Mouse (Mus musculus) heart, adult 2 months (tissue): ENCODE data around the gene Coro1a. TPM values are rescaled to one million over a fixed set of nuclear protein-coding genes. Genes with fewer than 3 reads are reported as not detected.
"Not testable (repeated sequence)": the region's sequence is repeated elsewhere in the genome, so short reads cannot be mapped to it uniquely, and the experiment has no call there.

ENCODE experiments used
- DNase-seq, 2 experiments: peaks; one replicate each; pipeline ENCODE4 v3.0.0; 2021
- H3K27ac ChIP-seq: fragments of 200-600 bp; 2 replicates; pipeline ENCODE4 v1.8.1; 2022
- H3K27me3 ChIP-seq: fragments of 200-500 bp; 2 replicates; pipeline ENCODE4 v1.6.1; 2012; ENCODE audit warnings: mild to moderate bottlenecking, low read length, inconsistent platforms, mixed read lengths; ENCODE audit not compliant: control insufficient read depth, insufficient read depth
- H3K36me3 ChIP-seq: fragments of 200-500 bp; 2 replicates; pipeline ENCODE4 v1.6.1; 2012; ENCODE audit warnings: low read length, inconsistent platforms; ENCODE audit not compliant: control insufficient read depth, insufficient read depth
- H3K4me1 ChIP-seq: fragments of 200-500 bp; 2 replicates; pipeline ENCODE4 v1.6.1; 2011; ENCODE audit warnings: low read length; ENCODE audit not compliant: control insufficient read depth, insufficient read depth
- H3K4me3 ChIP-seq: fragments of 200-600 bp; 2 replicates; pipeline ENCODE4 v1.8.1; 2022
- H3K79me2 ChIP-seq: fragments of 200-500 bp; replicated peaks from 2 replicates; pipeline ENCODE4 v1.6.1; 2012; ENCODE audit warnings: mild to moderate bottlenecking, inconsistent platforms, low read length, moderate library complexity, mixed read lengths; ENCODE audit not compliant: control insufficient read depth, insufficient read depth
- H3K9ac ChIP-seq: fragments of 200-500 bp; 2 replicates; pipeline ENCODE4 v1.6.1; 2012; ENCODE audit warnings: low read depth, mild to moderate bottlenecking, control low read depth, inconsistent platforms, low read length, mixed read lengths
- CTCF ChIP-seq: fragments of 200-600 bp; IDR thresholded peaks from 2 replicates; pipeline ENCODE4 v1.8.1; 2022; ENCODE audit warnings: antibody characterized with exemption, mild to moderate bottlenecking, moderate library complexity
- EP300 ChIP-seq: fragments of 200-500 bp; IDR thresholded peaks from 2 replicates; pipeline ENCODE4 v1.6.1; 2011; ENCODE audit warnings: low read depth, low read length, control low read depth; ENCODE audit not compliant: insufficient read depth
- POLR2A ChIP-seq: fragments of 200-500 bp; IDR thresholded peaks from 2 replicates; pipeline ENCODE4 v1.6.1; 2011; ENCODE audit warnings: mild to moderate bottlenecking, low read depth, low read length, control low read depth; ENCODE audit not compliant: insufficient read depth
- WGBS: fragments of 180-500 bp; shearing (Covaris S2); methylation state at CpG from one replicate; pipeline ENCODE4 v1.1.7; 2018; 5-methylcytosine and 5-hydroxymethylcytosine counted together
- intact Hi-C: fragments of 180-260 bp; cut with DNase I; formaldehyde crosslinking; loops from one replicate; pipeline ENCODE4 v1.15.1; 2025
- polyA plus RNA-seq: library from polyadenylated mRNA; depleted of rRNA; stranded (reverse); fragments of >200 nt; gene quantifications from 2 replicates; pipeline ENCODE4 v1.2.3, GENCODE M21; 2012
- total RNA-seq, 2 experiments: library from RNA; stranded (reverse); gene quantifications; 2 replicates each; pipeline ENCODE4 v1.2.3; 2021

Gene Coro1a
- total and polyA plus RNA-seq, 3 experiments: 9.8 to 33.7 (median 12.1) TPM

DNA sequence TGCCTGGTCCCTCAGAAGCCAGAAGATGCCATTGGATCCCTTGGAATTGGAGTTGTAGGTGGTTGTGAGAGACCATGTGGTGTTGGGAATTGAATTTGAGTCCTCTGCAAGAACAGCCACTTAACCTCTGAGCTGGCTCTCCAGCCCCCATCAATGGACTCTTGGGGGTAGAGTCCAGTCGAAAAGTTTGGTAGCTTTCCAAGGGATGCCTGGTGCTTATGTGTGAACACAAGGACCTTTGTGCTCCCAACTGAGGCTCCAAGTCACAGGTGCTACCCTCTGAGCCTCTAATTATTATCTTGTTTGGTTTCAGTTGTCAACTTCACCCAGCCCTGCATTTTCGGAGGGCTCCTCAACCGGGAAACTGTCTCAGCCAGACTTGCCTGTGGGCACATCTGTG lies 16.9 kb downstream of the Coro1a start:
- WGBS: 79% methylated on average over 3 of the region's 3 CpGs
- no peak overlapping the region for H3K27ac ChIP-seq
- DNase-seq: no peak
- no peaks in the 10 kb centered on the region for H3K79me2 ChIP-seq
- H3K9ac ChIP-seq: no peak overlapping the region
- intact Hi-C loops: loop anchor here (10.0 kb wide), 1 partner anchor 296 kb away; the partner anchor contains the start of gene Nfatc2ip
- H3K36me3 ChIP-seq: no peaks in the 10 kb centered on the region
- TF ChIP-seq POLR2A (no peak), EP300 (no peak), CTCF (no peak)
- peaks cover 4% of the 10 kb centered on the region for H3K4me1 ChIP-seq
- H3K27me3 ChIP-seq: no peaks in the 10 kb centered on the region
- H3K4me3 ChIP-seq: no peak overlapping the region

DNA sequence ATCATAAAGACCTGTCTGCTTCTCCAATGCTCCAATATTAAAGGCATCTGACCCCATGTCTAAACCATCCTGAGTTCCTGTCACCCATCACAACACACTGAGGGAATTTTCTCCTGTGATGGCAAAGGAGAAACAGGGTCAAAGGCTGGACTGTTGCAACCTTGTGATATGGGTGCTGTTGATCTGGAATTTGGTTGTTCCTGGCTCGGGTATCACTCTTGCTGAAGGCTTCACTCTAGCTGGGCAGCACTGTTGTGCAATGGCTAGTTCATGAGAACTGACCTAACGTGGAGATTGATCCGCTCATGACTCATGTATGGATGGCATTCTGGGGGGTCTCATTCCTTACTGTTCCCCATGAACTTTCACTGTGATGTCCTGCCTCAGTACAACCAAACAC lies 18.6 kb downstream of the Coro1a start:
- no peak for DNase-seq
- Histone ChIP-seq H3K4me3 (no peak overlapping the region), H3K4me1 (peaks cover 2% of the 10 kb centered on the region), H3K27me3 (no peaks in the 10 kb centered on the region), H3K79me2 (no peaks in the 10 kb centered on the region), H3K36me3 (no peaks in the 10 kb centered on the region), H3K9ac (no peak overlapping the region), H3K27ac (no peak overlapping the region)
- intact Hi-C loops: no loop called here
- 74% methylated on average over 3 of the region's 3 CpGs for WGBS
- no peak for TF ChIP-seq EP300
- no peak for TF ChIP-seq CTCF
- no peak for TF ChIP-seq POLR2A

DNA sequence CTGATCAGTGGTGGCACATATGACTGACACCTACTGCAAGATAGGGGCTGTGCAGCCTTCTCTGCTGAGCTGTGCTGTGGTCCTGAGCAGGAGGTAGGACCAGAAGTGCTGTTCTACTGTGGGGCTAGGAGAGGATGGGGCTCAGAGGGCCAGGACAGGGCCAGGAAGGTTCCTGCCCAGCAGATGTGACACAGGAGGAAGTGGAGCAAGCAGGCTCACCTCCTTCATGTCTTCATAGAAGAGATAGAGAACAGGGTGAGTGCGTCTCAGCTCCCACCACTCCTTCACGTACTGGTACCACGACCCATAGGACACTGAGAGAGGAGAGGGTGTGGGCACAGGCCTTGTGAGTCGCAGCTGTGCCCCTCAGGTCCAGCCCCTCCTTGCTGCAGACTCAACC lies 19.4 kb downstream of the Coro1a start:
- intact Hi-C loops, H3K4me1 ChIP-seq, DNase-seq, H3K27ac ChIP-seq, H3K36me3 ChIP-seq, H3K4me3 ChIP-seq, H3K9ac ChIP-seq, H3K79me2 ChIP-seq, H3K27me3 ChIP-seq: not testable (repeated sequence)
- 65% methylated on average over 4 of the region's 4 CpGs for WGBS

DNA sequence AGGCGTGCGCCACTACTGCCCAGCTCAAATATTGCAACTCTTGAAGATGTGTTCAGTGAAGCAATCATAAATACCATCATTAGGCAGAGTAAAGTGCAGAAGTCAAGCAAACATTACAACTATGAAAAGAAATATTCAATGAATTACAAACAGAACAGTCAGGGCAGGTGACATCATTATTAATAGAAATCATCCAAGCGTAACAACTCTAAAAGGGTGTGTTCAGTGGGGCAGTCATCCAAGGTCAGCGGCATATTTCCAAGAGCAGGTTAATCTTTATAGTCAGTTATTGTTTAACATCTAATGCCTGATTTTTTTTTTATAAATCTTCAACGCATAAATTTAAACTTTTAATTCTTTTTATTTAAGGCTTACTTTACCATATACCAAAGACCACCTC lies 26.4 kb downstream of the Coro1a start:
- no peak for TF ChIP-seq CTCF
- TF ChIP-seq EP300: no peak
- TF ChIP-seq POLR2A: no peak
- H3K36me3 ChIP-seq: no peaks in the 10 kb centered on the region
- no peak overlapping the region for H3K4me3 ChIP-seq
- no peaks in the 10 kb centered on the region for H3K79me2 ChIP-seq
- H3K4me1 ChIP-seq: peaks cover 8% of the 10 kb centered on the region
- H3K27ac ChIP-seq: no peak overlapping the region
- intact Hi-C loops: no loop called here
- WGBS: 85% methylated on average over 5 of the region's 5 CpGs
- no peak for DNase-seq
- no peak overlapping the region for H3K9ac ChIP-seq
- no peaks in the 10 kb centered on the region for H3K27me3 ChIP-seq

DNA sequence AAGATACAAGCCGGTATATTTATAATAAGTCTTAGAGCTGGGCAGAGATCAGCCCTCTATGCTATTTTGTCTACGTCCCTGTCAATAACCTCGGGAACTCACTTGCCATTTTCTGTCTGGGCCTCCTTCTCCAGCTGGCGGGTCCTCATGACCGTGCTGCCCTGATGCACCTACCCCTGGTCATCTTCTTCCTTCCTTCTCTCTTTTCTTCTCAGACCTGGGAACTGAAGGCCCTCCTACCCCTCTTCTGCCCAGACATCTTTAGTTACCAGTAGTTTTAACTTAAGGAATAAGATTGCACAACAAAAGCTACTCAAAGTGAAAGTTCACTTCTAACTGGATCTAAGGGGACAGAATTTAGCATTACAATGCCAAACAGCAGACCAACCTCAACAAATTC lies 27.9 kb downstream of the Coro1a start:
- H3K79me2 ChIP-seq: no peaks in the 10 kb centered on the region; the same call in 1 of the 2 replicates
- no peaks in the 10 kb centered on the region for H3K27me3 ChIP-seq
- H3K4me3 ChIP-seq: no peak overlapping the region
- H3K36me3 ChIP-seq: peaks cover 3% of the 10 kb centered on the region
- H3K27ac ChIP-seq: no peak overlapping the region
- TF ChIP-seq CTCF (no peak), POLR2A (no peak), EP300 (no peak)
- H3K9ac ChIP-seq: no peak overlapping the region
- 86% methylated on average over 5 of the region's 5 CpGs for WGBS
- no peak for DNase-seq
- intact Hi-C loops: loop anchor here (2.0 kb wide), 1 partner anchor 13 kb away; no protein-coding TSS in a partner anchor
- H3K4me1 ChIP-seq: peaks cover 12% of the 10 kb centered on the region

DNA sequence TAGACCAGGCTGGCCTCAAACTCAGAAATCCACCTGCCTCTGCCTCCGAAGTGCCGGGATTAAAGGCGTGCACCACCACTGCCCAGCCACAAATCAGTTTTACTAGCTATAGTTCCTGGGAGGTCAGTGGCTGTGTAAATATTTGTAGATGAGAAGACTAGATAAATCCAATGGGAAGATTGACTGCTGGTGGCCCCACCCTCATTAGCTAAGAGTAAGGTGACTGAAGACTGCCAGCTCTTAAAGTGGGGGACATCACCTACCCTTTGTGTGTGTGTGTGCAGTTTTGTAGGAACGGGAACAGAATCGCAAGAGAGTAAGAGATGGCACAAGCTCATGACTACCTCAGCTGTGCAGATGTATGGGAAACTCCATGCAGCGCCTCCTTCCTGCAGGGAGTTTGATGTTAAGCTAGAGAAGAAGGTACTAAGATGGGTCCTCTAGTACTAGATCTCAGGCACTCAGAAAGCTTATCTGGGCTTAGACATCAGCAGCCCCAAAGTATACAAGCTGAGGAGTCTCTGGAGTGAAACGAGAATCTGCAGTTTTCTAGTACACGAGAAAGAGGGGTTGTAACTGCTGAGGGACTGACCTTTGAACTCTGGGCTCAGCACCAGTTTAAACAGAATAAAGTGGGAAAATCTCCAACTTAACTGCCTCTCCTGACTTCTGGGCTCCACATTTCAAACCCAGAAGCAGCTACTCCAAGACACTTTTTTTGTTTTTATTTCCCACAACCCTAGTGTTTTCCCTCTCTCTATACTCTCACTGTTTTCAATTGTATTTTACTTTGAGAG lies 28.8 kb downstream of the Coro1a start:
- Histone ChIP-seq H3K4me3 (no peak overlapping the region), H3K9ac (no peak overlapping the region), H3K4me1 (peaks cover 12% of the 10 kb centered on the region), H3K36me3 (peaks cover 7% of the 10 kb centered on the region), H3K27ac (no peak overlapping the region), H3K27me3 (no peaks in the 10 kb centered on the region), H3K79me2 (no peaks in the 10 kb centered on the region; the same call in 1 of the 2 replicates)
- TF ChIP-seq EP300: no peak
- TF ChIP-seq CTCF: no peak
- no peak for TF ChIP-seq POLR2A
- WGBS: 89% methylated on average over 8 of the region's 8 CpGs
- DNase-seq: no peak
- intact Hi-C loops: loop anchor here (2.0 kb wide), 1 partner anchor 14 kb away; no protein-coding TSS in a partner anchor
